ENCODE assay signal across 19 mouse cellular contexts in the genomic region with DNA sequence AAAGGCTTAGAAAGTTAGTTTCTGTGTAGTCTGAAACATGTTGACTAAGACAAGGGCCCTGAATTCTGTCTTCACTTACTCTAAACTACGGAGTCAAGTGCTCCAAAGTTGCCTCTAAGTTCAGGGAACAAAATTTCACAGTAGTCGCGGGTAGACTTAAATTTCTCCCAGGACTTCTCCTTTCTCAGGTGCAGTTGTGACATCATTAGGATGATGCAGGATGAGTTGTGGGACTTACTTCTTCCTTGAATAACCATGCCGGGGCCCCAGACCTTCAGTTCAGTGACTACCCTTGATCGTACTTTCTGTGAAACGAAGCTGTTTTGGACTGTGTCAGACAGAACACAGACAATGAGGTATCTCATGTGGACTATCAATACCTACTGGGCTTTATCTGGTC.
A peak's percentile ranks its signal among the peaks of the same experiment; 100 is the strongest.
DNase-seq lines count a peak whose midpoint lies in the region; ATAC-seq lines count a peak whose summit lies in the region.
"Had no signal": no experiment of that assay in that cellular context is flagged by ENCODE, and none has a peak within 500 bp of the region (broad histone marks: within the 10 kb centered on the region; RNA-seq: fewer than 3 reads in every experiment).

No protein-coding gene starts in this region.

- no peaks in the 10 kb centered on the region for H3K36me3 ChIP-seq in heart, embryonic 10.5 days
- no peaks in the 10 kb centered on the region for H3K36me3 ChIP-seq in embryonic facial prominence, embryonic 10.5 days (replicated peaks)
- no peaks in the 10 kb centered on the region for H3K36me3 ChIP-seq in embryonic facial prominence, embryonic 12.5 days
- H3K36me3 ChIP-seq in hindbrain, embryonic 11.5 days (ENCODE audit: control insufficient read depth, insufficient read depth, low read length) = no peaks in the 10 kb centered on the region
- H3K36me3 ChIP-seq: forebrain, embryonic 15.5 days had no signal

- H3K27me3 ChIP-seq in heart, embryonic 10.5 days (ENCODE audit: insufficient read depth, poor library complexity, severe bottlenecking) = no peaks in the 10 kb centered on the region
- H3K27me3 ChIP-seq in embryonic facial prominence, embryonic 10.5 days (replicated peaks; ENCODE audit: low read depth, poor library complexity, severe bottlenecking) = no peaks in the 10 kb centered on the region
- no peaks in the 10 kb centered on the region for H3K27me3 ChIP-seq in embryonic facial prominence, embryonic 12.5 days
- H3K27me3 ChIP-seq in hindbrain, embryonic 11.5 days (ENCODE audit: control insufficient read depth, insufficient read depth, low read length) = no peaks in the 10 kb centered on the region
- H3K27me3 ChIP-seq: forebrain, embryonic 13.5 days; forebrain, embryonic 15.5 days had no signal

- H3K4me2 ChIP-seq in embryonic facial prominence, embryonic 12.5 days (replicated peaks) = no peak overlapping the region
- no peak overlapping the region for H3K4me2 ChIP-seq in hindbrain, embryonic 11.5 days (replicated peaks; ENCODE audit: low read depth, low read length)
- H3K4me2 ChIP-seq: forebrain, embryonic 13.5 days; forebrain, embryonic 15.5 days had no signal

- ATAC-seq in embryonic facial prominence, embryonic 12.5 days (ENCODE audit: insufficient number of reproducible peaks, insufficient read depth, low FRiP score, low TSS enrichment) = no peak
- ATAC-seq in megakaryocyte, adult 5-6 weeks (ENCODE audit: poor library complexity, severe bottlenecking) = peak; percentile 69
- ATAC-seq in hindbrain, embryonic 11.5 days (ENCODE audit: low FRiP score) = no peak
- ATAC-seq: forebrain, embryonic 13.5 days; forebrain, embryonic 15.5 days; forebrain, postnatal 0 days had no signal

- peak overlapping the region; percentile 13; the same call in 1 of the 2 replicates for H3K27ac ChIP-seq in heart, embryonic 10.5 days
- peak overlapping the region; percentile 72 for H3K27ac ChIP-seq in embryonic facial prominence, embryonic 10.5 days (replicated peaks)
- peak overlapping the region; percentile 36; the same call in 1 of the 2 replicates for H3K27ac ChIP-seq in embryonic facial prominence, embryonic 12.5 days
- no peak overlapping the region for H3K27ac ChIP-seq in hindbrain, embryonic 11.5 days (ENCODE audit: low read depth, low read length)
- H3K27ac ChIP-seq: forebrain, embryonic 13.5 days; forebrain, embryonic 15.5 days had no signal

- H3K4me1 ChIP-seq in heart, embryonic 10.5 days = peaks cover 45% of the 10 kb centered on the region
- H3K4me1 ChIP-seq in embryonic facial prominence, embryonic 10.5 days = peaks cover 71% of the 10 kb centered on the region
- peaks cover 29% of the 10 kb centered on the region; the same call in 1 of the 2 replicates for H3K4me1 ChIP-seq in embryonic facial prominence, embryonic 12.5 days
- peaks cover 3% of the 10 kb centered on the region; the same call in 1 of the 2 replicates for H3K4me1 ChIP-seq in hindbrain, embryonic 11.5 days (replicated peaks; ENCODE audit: control insufficient read depth, insufficient read depth, low read length)

- H3K4me3 ChIP-seq in heart, embryonic 10.5 days = no peak overlapping the region
- H3K4me3 ChIP-seq in embryonic facial prominence, embryonic 10.5 days = no peak overlapping the region
- H3K4me3 ChIP-seq in embryonic facial prominence, embryonic 12.5 days = no peak overlapping the region
- no peak overlapping the region for H3K4me3 ChIP-seq in hindbrain, embryonic 11.5 days (ENCODE audit: low read depth, low read length)
- H3K4me3 ChIP-seq: forebrain, embryonic 13.5 days; forebrain, embryonic 15.5 days had no signal

- no peak for DNase-seq in heart, embryonic 10.5 days (ENCODE audit: low spot score)
- no peak for DNase-seq in heart, adult 18-20 months
- DNase-seq in embryonic facial prominence, embryonic 10.5 days (ENCODE audit: low spot score) = no peak
- DNase-seq in lung, postnatal 14 days = no peak
- no peak for DNase-seq in hindbrain, embryonic 11.5 days (ENCODE audit: low spot score)
- DNase-seq in gastrocnemius, adult 8-10 months (ENCODE audit: low spot score in 2 of 2) = no peak
- DNase-seq: adrenal gland, adult 2 months; adrenal gland, postnatal 10 days; adrenal gland, postnatal 25 days; cerebellum, adult 11-12 months; cerebellum, adult 2 months; cerebellum, adult 9-10 months; cerebellum, postnatal 10 days; cerebellum, postnatal 25 days; forebrain, postnatal 0 days had no signal

- no peaks in the 10 kb centered on the region for H3K9me3 ChIP-seq in heart, embryonic 10.5 days
- H3K9me3 ChIP-seq in embryonic facial prominence, embryonic 10.5 days = no peaks in the 10 kb centered on the region
- no peaks in the 10 kb centered on the region for H3K9me3 ChIP-seq in embryonic facial prominence, embryonic 12.5 days
- H3K9me3 ChIP-seq in hindbrain, embryonic 11.5 days (ENCODE audit: control insufficient read depth, low read length) = no peaks in the 10 kb centered on the region
- H3K9me3 ChIP-seq: forebrain, embryonic 13.5 days; forebrain, embryonic 15.5 days had no signal

- 87% methylated on average over 6 of the region's 6 CpGs for WGBS in heart, embryonic 10.5 days
- WGBS in embryonic facial prominence, embryonic 10.5 days = 94% methylated on average over 6 of the region's 6 CpGs
- WGBS in embryonic facial prominence, embryonic 12.5 days = 91% methylated on average over 6 of the region's 6 CpGs
- 97% methylated on average over 6 of the region's 6 CpGs for WGBS in hindbrain, embryonic 11.5 days

- H3K9ac ChIP-seq in embryonic facial prominence, embryonic 12.5 days = no peak overlapping the region
- no peak overlapping the region for H3K9ac ChIP-seq in hindbrain, embryonic 11.5 days (ENCODE audit: low read depth, low read length)
- H3K9ac ChIP-seq: forebrain, embryonic 13.5 days; forebrain, embryonic 15.5 days; forebrain, postnatal 0 days had no signal
